Mouse (Mus musculus): Measurements from ENCODE around the gene St5.

DNA sequence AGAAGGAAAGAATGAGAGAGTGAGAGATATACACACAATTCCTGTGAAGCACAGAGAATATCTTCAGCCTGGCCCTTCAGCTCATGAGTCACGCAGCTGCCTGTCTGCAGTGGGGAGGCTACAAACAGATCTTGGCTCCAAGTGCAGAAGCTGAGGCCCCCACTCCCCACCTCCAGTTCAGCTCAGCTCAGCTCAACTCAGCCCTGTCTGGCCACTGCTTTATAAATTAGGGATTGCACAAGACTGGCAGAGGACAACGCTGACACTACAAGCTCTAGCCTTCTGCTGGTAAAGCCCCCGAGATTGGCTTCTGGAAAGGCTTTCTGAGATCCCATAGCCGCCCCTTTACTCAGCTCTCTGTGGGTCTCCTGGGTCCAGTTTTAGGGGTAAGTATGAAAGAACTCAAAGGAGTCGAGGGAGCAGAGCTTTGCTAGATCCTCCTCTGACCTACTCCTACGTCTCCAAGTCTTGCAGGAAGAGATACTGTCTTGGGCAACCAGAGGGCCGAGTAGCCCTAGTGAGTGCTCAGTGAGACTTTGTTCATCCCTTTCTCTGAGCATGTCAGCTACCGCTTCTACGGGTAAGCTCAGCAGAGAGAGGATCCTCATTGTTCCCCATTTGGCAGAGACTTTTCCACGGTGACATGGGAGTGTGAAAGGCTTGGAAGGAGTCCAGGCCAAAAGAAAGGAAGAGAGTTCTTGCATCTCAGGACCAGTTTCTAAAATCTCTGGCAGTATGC is 158.0 kb downstream of the St5 start:
- no peak for TF ChIP-seq CTCF (IDR thresholded peaks at IDR 0.05; ENCODE audit: borderline replicate concordance, insufficient read depth, low read depth, low read length)
- no peak for TF ChIP-seq POLR2A (IDR thresholded peaks at IDR 0.05; ENCODE audit: borderline replicate concordance, insufficient read depth, low read length)

All from cerebellum, adult 2 months (tissue).